Mouse (Mus musculus) stomach, postnatal 0 days (tissue): ENCODE measurements at regions not wholly inside any gene's neighbourhood (a gene's known extent, or its start where the extent isn't known, plus 50 kb on each side); places are given as distances from the start of the nearest gene placed in this dataset.

Experiments
- ATAC-seq: fragments of 200-750 bp; cut with Nextera tagmentation; 2 replicates; pipeline ENCODE4 v1.8.0; 2017; ENCODE audit not compliant: low FRiP score, low TSS enrichment
- DNase-seq: peaks from one replicate; pipeline ENCODE4 v3.0.0-alpha.2; 2016; ENCODE audit warnings: low spot score
- H3K27ac ChIP-seq: fragments of 300-500 bp; sonication (generic); replicated peaks from 2 replicates; pipeline ENCODE4 v1.5.1; 2014; ENCODE audit warnings: mild to moderate bottlenecking, control low read depth
- H3K27me3 ChIP-seq: fragments of 300-500 bp; sonication (generic); 2 replicates; pipeline ENCODE4 v1.6.1; 2014; ENCODE audit warnings: low read length; ENCODE audit not compliant: control insufficient read depth, insufficient read depth
- H3K36me3 ChIP-seq: fragments of 300-500 bp; sonication (generic); 2 replicates; pipeline ENCODE4 v1.6.1; 2014; ENCODE audit warnings: low read length, mixed read lengths; ENCODE audit not compliant: control insufficient read depth, insufficient read depth
- H3K4me1 ChIP-seq: fragments of 300-500 bp; sonication (generic); replicated peaks from 2 replicates; pipeline ENCODE4 v1.6.1; 2014; ENCODE audit warnings: antibody characterized with exemption; ENCODE audit not compliant: control insufficient read depth, insufficient read depth
- H3K4me2 ChIP-seq: fragments of 300-500 bp; sonication (generic); replicated peaks from 2 replicates; pipeline ENCODE4 v1.6.1; 2014; ENCODE audit warnings: low read depth, mild to moderate bottlenecking, control low read depth, moderate library complexity
- H3K4me3 ChIP-seq: fragments of 300-500 bp; sonication (generic); 2 replicates; pipeline ENCODE4 v1.5.1; 2014; ENCODE audit warnings: low read depth, low read length, control low read depth
- H3K9ac ChIP-seq: fragments of 300-500 bp; sonication (generic); 2 replicates; pipeline ENCODE4 v1.6.1; 2014; ENCODE audit warnings: mild to moderate bottlenecking, low read length, control low read depth, mixed read lengths
- H3K9me3 ChIP-seq: fragments of 300-500 bp; sonication (generic); 2 replicates; pipeline ENCODE4 v1.6.1; 2016; ENCODE audit warnings: low read length; ENCODE audit not compliant: control insufficient read depth
- CTCF ChIP-seq: IDR thresholded peaks from 2 replicates; pipeline ENCODE4 v1.5.1; 2016; ENCODE audit warnings: antibody characterized with exemption, low read depth, mild to moderate bottlenecking, moderate library complexity
- EP300 ChIP-seq: optimal IDR thresholded peaks from 2 replicates; pipeline ENCODE3; 2016; ENCODE audit warnings: antibody characterized with exemption
- WGBS: fragments of 180-500 bp; shearing (Covaris S2); extraction: QIAGEN DNeasy Blood & Tissue Kit; methylation state at CpG from one replicate; pipeline ENCODE4 v1.1.7; 2014; 5-methylcytosine and 5-hydroxymethylcytosine counted together

DNA sequence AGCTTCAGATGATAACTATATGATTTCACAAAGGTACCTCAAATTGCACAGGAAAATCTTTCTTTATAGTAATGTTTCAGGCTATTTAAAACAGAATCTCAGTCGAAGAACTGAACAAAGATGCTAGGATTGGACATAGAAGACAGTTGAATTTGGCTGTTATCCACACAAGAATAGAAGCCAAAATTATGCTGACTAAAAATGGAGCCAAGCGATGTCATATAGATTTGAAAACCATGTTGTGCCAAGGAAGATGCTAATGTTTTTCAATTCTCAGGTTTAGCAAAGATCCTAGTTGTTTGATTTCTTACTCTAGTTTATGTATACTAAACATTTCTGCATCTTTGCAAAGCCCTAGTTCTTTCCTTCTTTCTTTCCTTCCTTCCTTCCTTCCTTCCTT is 379.6 kb downstream of the Gm43517 start:
- Histone ChIP-seq H3K27ac (no peak overlapping the region), H3K4me2 (no peak overlapping the region), H3K9ac (no peak overlapping the region), H3K4me1 (no peaks in the 10 kb centered on the region), H3K9me3 (no peaks in the 10 kb centered on the region), H3K27me3 (no peaks in the 10 kb centered on the region), H3K36me3 (no peaks in the 10 kb centered on the region), H3K4me3 (no peak overlapping the region)
- ATAC-seq (no peak), DNase-seq (no peak)
- 65% methylated on average over 2 of the region's 2 CpGs for WGBS
- TF ChIP-seq EP300 (no peak), CTCF (no peak)

DNA sequence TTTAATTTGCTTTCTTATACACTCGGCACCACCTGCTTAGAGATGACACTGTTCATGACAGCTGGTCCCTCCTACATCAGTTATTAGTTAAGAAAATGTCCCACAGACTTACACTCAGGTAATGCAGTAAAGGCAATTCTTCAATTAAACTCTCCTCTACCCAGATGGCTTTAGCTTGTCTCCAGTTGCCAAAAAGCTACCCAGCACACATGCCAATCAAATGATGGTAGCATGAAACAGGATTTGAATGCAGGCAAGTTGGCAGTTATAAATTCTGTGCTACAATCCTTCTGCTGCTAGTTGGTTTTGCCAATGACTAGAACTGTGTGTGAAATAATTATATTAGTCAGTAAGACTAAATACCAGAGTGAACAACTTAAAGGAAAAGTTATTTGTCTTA is 423.4 kb downstream of the Gm43517 start:
- WGBS = 87% methylated on average over 1 of the region's 1 CpGs
- Histone ChIP-seq H3K9ac (no peak overlapping the region), H3K36me3 (no peaks in the 10 kb centered on the region), H3K4me3 (no peak overlapping the region), H3K4me2 (no peak overlapping the region), H3K27ac (no peak overlapping the region), H3K4me1 (no peaks in the 10 kb centered on the region), H3K9me3 (no peaks in the 10 kb centered on the region), H3K27me3 (no peaks in the 10 kb centered on the region)
- no peak for DNase-seq
- ATAC-seq = no peak
- TF ChIP-seq EP300 = no peak
- no peak for TF ChIP-seq CTCF

GRCm38 (mm10) chr12:49814653-49815052 is 429.7 kb downstream of the Gm43517 start:
- H3K4me2 ChIP-seq = no peak overlapping the region
- no peaks in the 10 kb centered on the region for H3K9me3 ChIP-seq
- no peak overlapping the region for H3K9ac ChIP-seq
- no peaks in the 10 kb centered on the region for H3K4me1 ChIP-seq
- no peak overlapping the region for H3K27ac ChIP-seq
- ATAC-seq (no peak), DNase-seq (no peak)
- no peaks in the 10 kb centered on the region for H3K36me3 ChIP-seq
- WGBS = 46% methylated on average over 3 of the region's 3 CpGs
- H3K4me3 ChIP-seq = no peak overlapping the region
- no peak for TF ChIP-seq CTCF
- no peak for TF ChIP-seq EP300
- H3K27me3 ChIP-seq = no peaks in the 10 kb centered on the region

GRCm38 (mm10) chr12:49827769-49828168 is 442.8 kb downstream of the Gm43517 start:
- TF ChIP-seq CTCF (no peak), EP300 (no peak)
- no peak overlapping the region for H3K4me2 ChIP-seq
- ATAC-seq = no peak
- H3K27ac ChIP-seq = no peak overlapping the region
- no peaks in the 10 kb centered on the region for H3K9me3 ChIP-seq
- no peaks in the 10 kb centered on the region for H3K27me3 ChIP-seq
- no peak for DNase-seq
- no peaks in the 10 kb centered on the region for H3K36me3 ChIP-seq
- H3K4me1 ChIP-seq = no peaks in the 10 kb centered on the region
- H3K9ac ChIP-seq = no peak overlapping the region
- H3K4me3 ChIP-seq = no peak overlapping the region
- WGBS = 80% methylated on average over 3 of the region's 3 CpGs

GRCm38 (mm10) chr12:49828553-49828952 is 443.6 kb downstream of the Gm43517 start:
- WGBS = 77% methylated on average over 4 of the region's 4 CpGs
- Histone ChIP-seq H3K4me2 (no peak overlapping the region), H3K36me3 (no peaks in the 10 kb centered on the region), H3K4me1 (no peaks in the 10 kb centered on the region), H3K27me3 (no peaks in the 10 kb centered on the region), H3K9me3 (no peaks in the 10 kb centered on the region), H3K9ac (no peak overlapping the region), H3K4me3 (no peak overlapping the region), H3K27ac (no peak overlapping the region)
- DNase-seq (no peak), ATAC-seq (no peak)
- TF ChIP-seq EP300 = no peak
- TF ChIP-seq CTCF = no peak

GRCm38 (mm10) chr12:49830665-49831064 is 445.7 kb downstream of the Gm43517 start:
- 70% methylated on average over 4 of the region's 4 CpGs for WGBS
- no peak for ATAC-seq
- H3K9me3 ChIP-seq = no peaks in the 10 kb centered on the region
- H3K27me3 ChIP-seq = no peaks in the 10 kb centered on the region
- no peak overlapping the region for H3K4me3 ChIP-seq
- no peaks in the 10 kb centered on the region for H3K36me3 ChIP-seq
- no peak overlapping the region for H3K27ac ChIP-seq
- no peak for TF ChIP-seq CTCF
- TF ChIP-seq EP300 = no peak
- H3K4me1 ChIP-seq = no peaks in the 10 kb centered on the region
- no peak for DNase-seq
- H3K4me2 ChIP-seq = no peak overlapping the region
- H3K9ac ChIP-seq = no peak overlapping the region
